Mouse (Mus musculus) embryonic facial prominence, embryonic 13.5 days (tissue): ENCODE measurements at regions not wholly inside any gene's neighbourhood (a gene's known extent, or its start where the extent isn't known, plus 50 kb on each side); places are given as distances from the start of the nearest gene placed in this dataset.
A peak's percentile ranks its signal among the peaks of the same experiment; 100 is the strongest.

Experiments used
- ATAC-seq: fragments of 200-750 bp; cut with Nextera tagmentation; 2 replicates; pipeline ENCODE4 v1.8.0; 2017; ENCODE audit warnings: low read depth; ENCODE audit not compliant: insufficient number of reproducible peaks, insufficient read depth, low FRiP score, low TSS enrichment
- H3K27ac ChIP-seq: fragments of 300-500 bp; sonication (generic); 2 replicates; pipeline ENCODE4 v1.5.1; 2015; ENCODE audit warnings: moderate library complexity, mild to moderate bottlenecking, inconsistent platforms
- H3K27me3 ChIP-seq: fragments of 300-500 bp; sonication (generic); 2 replicates; pipeline ENCODE4 v1.6.1; 2015; ENCODE audit warnings: mild to moderate bottlenecking, inconsistent platforms
- H3K36me3 ChIP-seq: fragments of 300-500 bp; sonication (generic); 2 replicates; pipeline ENCODE4 v1.6.1; 2015; ENCODE audit warnings: mild to moderate bottlenecking, inconsistent platforms
- H3K4me1 ChIP-seq: fragments of 300-500 bp; sonication (generic); 2 replicates; pipeline ENCODE4 v1.6.1; 2015; ENCODE audit warnings: inconsistent platforms
- H3K4me2 ChIP-seq: fragments of 300-500 bp; sonication (generic); 2 replicates; pipeline ENCODE4 v1.6.1; 2015; ENCODE audit warnings: moderate library complexity, mild to moderate bottlenecking, inconsistent platforms
- H3K4me3 ChIP-seq: fragments of 300-500 bp; sonication (generic); 2 replicates; pipeline ENCODE4 v1.5.1; 2015; ENCODE audit warnings: mild to moderate bottlenecking, inconsistent platforms
- H3K9ac ChIP-seq: fragments of 300-500 bp; sonication (generic); 2 replicates; pipeline ENCODE4 v1.6.1; 2015; ENCODE audit warnings: mild to moderate bottlenecking, inconsistent platforms
- H3K9me3 ChIP-seq: fragments of 300-500 bp; sonication (generic); 2 replicates; pipeline ENCODE4 v1.6.1; 2016; ENCODE audit warnings: inconsistent platforms
- WGBS: fragments of 180-500 bp; shearing (Covaris S2); methylation state at CpG from one replicate; pipeline ENCODE4 v1.1.7; 2015; ENCODE audit warnings: mixed read lengths; 5-methylcytosine and 5-hydroxymethylcytosine counted together

DNA sequence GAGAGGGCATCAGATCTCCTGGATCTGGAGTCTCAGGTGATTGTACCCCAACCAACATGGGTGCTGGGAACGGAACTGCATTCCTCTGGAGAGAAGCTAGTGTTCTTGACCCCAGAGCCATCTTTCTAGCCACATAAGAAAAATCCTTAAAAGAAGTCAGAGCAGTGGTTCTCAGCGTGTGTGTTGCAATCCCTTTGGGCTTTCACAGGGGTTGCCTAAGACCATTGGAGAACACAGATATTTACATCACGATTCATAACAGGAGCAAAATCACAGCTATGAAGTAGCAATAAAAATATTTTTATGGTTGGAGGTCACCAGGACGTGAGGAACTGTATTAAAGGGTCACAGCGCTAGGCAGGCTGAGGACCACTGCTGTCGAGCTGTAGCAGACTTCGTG, 60.7 kb upstream of the Vangl1 start:
- no peak for ATAC-seq
- H3K27ac ChIP-seq, result no peak overlapping the region
- H3K9ac ChIP-seq, result no peak overlapping the region
- 56% methylated on average over 7 of the region's 7 CpGs for WGBS
- no peak overlapping the region for H3K4me3 ChIP-seq
- H3K4me2 ChIP-seq, result no peak overlapping the region
- H3K27me3 ChIP-seq, result no peaks in the 10 kb centered on the region
- no peaks in the 10 kb centered on the region for H3K9me3 ChIP-seq
- H3K4me1 ChIP-seq, result peaks cover 46% of the 10 kb centered on the region
- no peaks in the 10 kb centered on the region for H3K36me3 ChIP-seq

DNA sequence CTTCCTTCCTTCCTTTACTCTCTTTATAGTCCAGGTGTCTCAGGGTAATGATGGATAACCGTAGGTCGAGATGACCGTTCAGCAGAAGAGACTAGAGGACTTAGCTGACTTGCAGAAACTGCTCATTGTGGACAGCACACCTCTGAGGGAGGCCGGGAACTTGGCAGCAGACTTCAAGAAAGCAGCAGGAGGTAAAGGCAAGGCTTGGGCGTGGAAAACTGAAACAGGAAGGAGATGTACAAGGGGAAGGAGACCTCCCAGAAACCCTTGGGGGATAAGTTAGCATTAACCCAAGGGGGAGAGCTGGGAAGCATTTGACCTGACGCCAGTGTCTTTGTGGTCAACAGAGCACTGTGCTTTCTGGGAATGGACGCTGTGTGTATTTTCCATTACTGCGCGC, 58.8 kb upstream of the Vangl1 start:
- no peak for ATAC-seq
- 78% methylated on average over 9 of the region's 9 CpGs for WGBS
- no peaks in the 10 kb centered on the region for H3K9me3 ChIP-seq
- no peak overlapping the region for H3K27ac ChIP-seq
- no peak overlapping the region for H3K4me3 ChIP-seq
- H3K36me3 ChIP-seq, result no peaks in the 10 kb centered on the region
- no peak overlapping the region for H3K9ac ChIP-seq
- H3K4me2 ChIP-seq, result no peak overlapping the region
- peaks cover 44% of the 10 kb centered on the region for H3K4me1 ChIP-seq
- H3K27me3 ChIP-seq, result no peaks in the 10 kb centered on the region

DNA sequence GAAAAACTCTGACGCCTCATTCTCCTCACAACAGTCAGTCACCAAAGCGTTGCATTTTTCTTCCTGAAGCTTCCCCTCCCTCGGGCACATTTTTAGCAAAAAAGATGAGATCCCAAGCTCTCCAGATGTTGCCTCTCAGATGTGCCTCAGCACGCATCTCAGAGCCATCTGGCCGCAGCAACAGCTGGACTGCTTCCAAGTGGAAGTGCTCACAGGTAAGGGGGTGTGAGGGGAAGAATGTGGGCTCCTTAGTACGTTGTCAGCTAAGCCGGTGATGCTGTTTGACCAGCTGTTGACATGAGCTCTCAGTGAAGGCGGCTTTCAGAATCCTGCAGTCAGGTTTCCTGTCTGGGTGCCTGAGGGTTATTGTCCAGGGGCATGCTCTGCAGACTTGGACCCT, 58.2 kb upstream of the Vangl1 start:
- Histone ChIP-seq H3K4me1 (peaks cover 38% of the 10 kb centered on the region), H3K4me3 (no peak overlapping the region), H3K4me2 (0 out of 2 replicates have a peak overlapping the region, but pooled peaks have one; percentile 7), H3K27me3 (no peaks in the 10 kb centered on the region), H3K9ac (no peak overlapping the region), H3K9me3 (no peaks in the 10 kb centered on the region), H3K27ac (no peak overlapping the region), H3K36me3 (no peaks in the 10 kb centered on the region)
- ATAC-seq, result no peak
- 18% methylated on average over 8 of the region's 8 CpGs for WGBS

DNA sequence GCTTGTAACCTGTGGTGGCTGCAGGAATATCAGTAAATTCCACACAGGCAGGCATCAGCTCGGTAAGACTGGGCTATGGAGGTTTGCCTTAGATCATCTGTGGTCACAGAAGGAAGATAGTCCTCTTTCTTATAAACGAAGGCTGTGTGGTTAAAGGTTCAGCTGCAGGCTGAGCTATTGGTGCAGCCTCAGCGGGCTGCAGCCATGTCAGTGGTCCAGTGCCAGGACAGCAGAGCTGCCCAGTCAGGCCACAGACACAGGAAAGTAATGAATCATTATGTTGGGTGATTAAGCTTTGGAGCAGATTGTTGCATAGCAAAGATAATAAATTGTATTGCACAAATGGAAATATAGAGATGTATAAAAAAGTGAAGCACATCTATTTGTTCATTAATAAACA, 57.0 kb upstream of the Vangl1 start:
- H3K4me2 ChIP-seq, result no peak overlapping the region
- H3K4me1 ChIP-seq, result peaks cover 26% of the 10 kb centered on the region
- no peak overlapping the region for H3K27ac ChIP-seq
- H3K27me3 ChIP-seq, result no peaks in the 10 kb centered on the region
- ATAC-seq, result no peak
- WGBS, result 75% methylated on average over 3 of the region's 3 CpGs
- H3K4me3 ChIP-seq, result no peak overlapping the region
- H3K36me3 ChIP-seq, result no peaks in the 10 kb centered on the region
- H3K9me3 ChIP-seq, result no peaks in the 10 kb centered on the region
- no peak overlapping the region for H3K9ac ChIP-seq
